Mouse (Mus musculus) thymus, postnatal 0 days (tissue): ENCODE results near the gene Znhit6. TPM values are rescaled to one million over a fixed set of nuclear protein-coding genes. Genes with fewer than 3 reads are reported as not detected.

Experiments used
- DNase-seq: peaks from one replicate; pipeline ENCODE4 v3.0.0-alpha.2; 2015; ENCODE audit warnings: low spot score
- polyA plus RNA-seq: library from polyadenylated mRNA; unstranded; fragments of >200 nt; fragmentation: Nextera tagmentation; extraction: Ambion mirVana; gene quantifications from 2 replicates; pipeline ENCODE4 v1.2.1, GENCODE M21; 2015

The Znhit6 gene
- polyA plus RNA-seq, 1 experiment from 2014 or later, result 28.9 TPM

DNA sequence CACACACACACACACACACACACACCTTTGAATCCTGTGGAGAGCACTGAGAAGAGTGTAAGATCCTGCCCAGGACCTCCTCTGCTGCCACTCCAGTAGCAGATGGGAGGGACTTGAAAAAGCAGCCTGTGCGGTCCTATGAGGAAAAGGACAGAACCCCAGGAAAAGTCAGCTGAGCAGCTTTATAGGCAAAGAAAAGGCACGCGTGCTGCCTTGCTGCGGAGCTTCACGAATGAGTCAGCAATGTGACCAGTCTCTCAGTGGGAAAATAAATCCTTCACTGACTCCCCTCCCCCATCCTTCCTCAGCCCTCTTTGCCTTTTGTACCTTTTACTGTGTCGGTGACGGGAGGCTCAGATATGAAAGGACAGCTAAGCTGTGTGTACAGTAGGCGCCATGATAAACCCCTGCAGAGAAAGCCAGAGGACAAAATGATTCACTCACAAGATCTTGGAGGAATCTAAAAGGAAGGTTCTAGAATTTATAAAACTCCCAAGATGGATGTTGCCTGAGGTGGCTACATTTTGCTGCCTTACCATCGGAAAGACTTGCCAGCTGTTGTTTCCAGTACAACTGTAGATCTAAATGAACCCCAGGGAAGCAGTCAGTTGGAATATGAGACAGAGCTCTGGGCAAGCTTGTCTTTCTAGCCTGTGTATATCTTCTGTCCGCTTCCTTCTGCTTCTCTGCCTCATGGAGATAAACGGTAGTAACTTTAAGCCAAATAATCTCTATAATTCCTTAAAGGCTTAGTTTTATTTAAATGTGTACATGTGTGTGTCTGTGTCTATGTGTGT lies 26.6 kb downstream of the Znhit6 start:
- no peak for DNase-seq

GRCm38 (mm10) chr3:145605437-145606123 lies 29.6 kb downstream of the Znhit6 start:
- no peak for DNase-seq

DNA sequence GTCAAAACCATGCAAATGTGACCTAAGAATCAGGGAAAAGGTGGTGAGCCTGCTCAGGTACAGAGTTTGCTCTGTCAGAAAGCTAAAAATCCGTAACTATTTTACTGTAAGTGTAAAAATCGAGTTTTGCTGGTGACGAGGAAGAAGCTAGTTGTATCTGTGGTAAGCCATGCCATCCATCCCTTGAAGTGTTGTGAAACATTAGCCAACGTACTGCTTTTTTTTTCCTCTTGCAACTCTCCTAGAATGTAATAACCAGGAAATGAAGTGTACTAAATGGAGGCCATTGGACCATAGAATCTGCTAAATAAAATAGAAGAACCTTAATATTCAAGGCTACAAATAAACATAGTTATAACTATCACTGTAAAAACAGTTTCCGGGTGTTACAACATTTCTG lies 32.3 kb downstream of the Znhit6 start:
- no peak for DNase-seq

- DNase-seq, result peak; percentile 8
Measured at GRCm38 (mm10) chr3:145612662-145613061, 36.7 kb downstream of the Znhit6 start.

GRCm38 (mm10) chr3:145613234-145613633 lies 37.2 kb downstream of the Znhit6 start:
- no peak for DNase-seq

DNA sequence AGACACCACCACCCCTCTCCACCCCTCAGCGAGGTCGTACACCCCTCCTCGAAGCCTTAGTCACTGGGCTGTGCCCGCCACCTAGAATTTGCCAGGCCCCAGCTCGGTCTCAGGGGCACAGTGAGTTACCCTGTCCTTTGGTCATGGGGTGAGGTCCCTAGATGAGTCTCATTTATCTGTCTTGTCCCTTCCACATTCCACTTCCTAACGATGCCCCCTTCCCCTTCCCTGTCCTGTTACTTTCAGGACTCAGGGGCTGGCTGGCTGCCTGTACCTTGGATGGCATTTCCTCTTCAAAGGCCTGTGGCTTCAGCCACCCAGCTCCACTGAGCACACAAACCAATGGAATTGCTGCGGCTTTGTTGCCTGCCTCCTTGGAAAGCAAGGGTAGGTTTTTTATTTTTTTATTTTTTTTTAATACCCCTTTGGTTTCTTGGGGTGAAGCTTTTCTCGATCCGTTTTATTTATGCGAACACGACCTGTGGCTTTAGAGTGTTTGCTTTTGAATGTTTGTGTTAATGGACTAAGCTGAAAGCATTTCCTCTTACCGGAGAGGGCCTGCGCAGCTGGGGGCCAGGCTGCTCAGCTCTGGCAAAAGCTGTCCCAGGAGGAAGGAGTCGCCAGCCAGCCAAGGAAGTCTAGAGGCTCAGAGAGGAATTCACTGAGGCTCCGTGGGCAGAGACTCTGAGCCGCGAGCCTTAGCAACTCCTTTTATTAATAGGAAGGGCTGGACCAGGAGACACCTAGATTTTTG lies 38.5 kb downstream of the Znhit6 start:
- no peak for DNase-seq

GRCm38 (mm10) chr3:145618299-145618698 lies 42.3 kb downstream of the Znhit6 start:
- no peak for DNase-seq

DNA sequence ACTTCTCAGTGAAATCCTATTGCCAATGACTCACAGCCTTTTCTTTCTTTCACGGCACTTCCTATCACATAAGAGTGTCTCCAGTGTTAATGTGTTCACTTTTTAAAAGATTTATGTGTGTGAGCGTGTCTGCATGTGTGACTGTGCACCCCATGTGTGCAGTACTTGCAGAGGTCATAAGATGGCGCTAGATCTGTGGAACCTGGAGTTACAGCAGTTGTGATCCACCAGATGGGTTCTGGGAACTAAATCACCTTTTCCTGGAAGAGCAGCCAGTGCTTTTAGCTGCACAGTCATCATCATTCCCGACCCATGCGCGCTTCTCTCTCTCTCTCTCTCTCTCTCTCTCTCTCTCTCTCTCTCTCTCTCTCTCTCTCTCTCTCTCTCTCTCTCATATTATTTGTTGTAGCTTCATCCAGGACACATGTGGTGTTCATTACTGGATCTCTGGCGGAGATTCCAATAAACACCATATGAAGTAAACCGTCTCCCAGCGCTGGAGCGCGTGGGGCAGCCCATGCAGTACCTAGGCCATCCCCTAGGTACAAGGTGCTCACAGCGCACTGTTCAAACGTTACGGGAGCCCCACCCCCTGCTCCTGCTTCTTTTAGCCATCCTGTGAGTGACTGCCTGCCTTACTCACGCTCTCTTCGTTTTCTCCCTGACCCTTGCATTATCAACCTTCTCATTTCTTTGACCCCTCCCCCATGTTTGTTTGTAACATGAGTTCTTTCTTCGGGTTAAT lies 43.8 kb downstream of the Znhit6 start:
- no peak for DNase-seq

DNA sequence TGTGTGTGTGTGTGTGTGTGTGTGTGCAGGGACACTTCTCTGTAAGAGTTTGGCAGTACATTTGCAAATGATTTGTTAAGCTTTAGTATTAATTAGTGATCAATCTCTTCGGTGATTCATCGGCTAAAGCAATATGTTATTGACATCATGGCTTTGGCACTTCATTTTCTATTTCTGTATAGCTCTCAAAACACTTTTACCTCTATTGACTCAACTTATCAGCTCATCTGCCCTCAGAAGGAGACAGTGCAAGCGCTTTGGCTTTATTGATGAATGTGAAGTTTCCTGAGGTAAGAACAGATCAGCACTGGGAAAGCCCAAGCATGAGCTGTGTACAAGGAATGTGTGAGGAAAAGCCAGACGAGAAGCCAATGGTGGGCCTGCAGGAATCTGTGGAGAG lies 45.2 kb downstream of the Znhit6 start:
- no peak for DNase-seq

DNA sequence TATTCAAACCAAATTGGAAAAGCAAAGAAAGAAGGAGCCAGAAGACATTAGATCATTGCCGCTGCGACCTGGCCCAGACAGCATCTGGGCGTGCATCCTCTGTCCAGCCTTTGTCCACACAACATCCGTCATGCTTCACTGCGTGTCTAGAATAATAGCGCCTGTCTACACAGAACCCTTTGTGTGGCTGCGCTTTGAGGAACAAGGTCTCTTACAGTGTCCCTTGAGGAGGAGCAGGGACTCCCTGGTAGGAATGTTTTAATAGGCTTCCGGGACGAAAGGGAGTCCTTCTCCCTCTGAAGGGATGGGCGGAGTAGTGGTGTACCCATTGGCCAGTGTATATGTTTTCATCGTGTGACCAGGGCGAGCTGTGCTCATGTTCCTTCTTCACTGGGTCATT lies 47.0 kb downstream of the Znhit6 start:
- DNase-seq, result no peak

DNA sequence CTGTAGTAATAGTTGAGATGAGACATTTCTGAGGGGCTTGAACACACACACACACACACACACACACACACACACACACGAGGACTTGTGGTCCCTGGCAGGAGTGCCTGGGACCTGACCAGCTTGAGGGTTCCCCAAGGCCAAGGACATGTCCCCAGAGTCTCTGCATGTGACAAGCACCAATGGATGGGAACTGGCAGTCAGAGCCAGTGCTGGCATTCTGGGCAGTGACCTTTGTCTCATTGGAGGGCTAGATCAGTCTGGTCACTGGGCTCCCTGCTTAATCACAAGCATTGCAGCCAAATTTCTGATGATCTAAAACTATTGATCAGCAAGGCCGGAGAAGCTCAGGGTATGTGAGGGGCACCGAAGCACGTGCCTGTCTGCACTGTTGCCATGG lies 48.8 kb downstream of the Znhit6 start:
- no peak for DNase-seq

GRCm38 (mm10) chr3:145625546-145625945 lies 49.5 kb downstream of the Znhit6 start:
- no peak for DNase-seq

- DNase-seq, result no peak
Measured at GRCm38 (mm10) chr3:145626063-145626462, 50.1 kb downstream of the Znhit6 start.

- peak; percentile 10 for DNase-seq
Measured at GRCm38 (mm10) chr3:145627830-145628229, 51.8 kb downstream of the Znhit6 start.

GRCm38 (mm10) chr3:145628643-145629042 lies 52.6 kb downstream of the Znhit6 start:
- no peak for DNase-seq

GRCm38 (mm10) chr3:145632888-145633287 lies 56.9 kb downstream of the Znhit6 start:
- no peak for DNase-seq

- no peak for DNase-seq
Measured at GRCm38 (mm10) chr3:145634002-145634710, 58.2 kb downstream of the Znhit6 start.

GRCm38 (mm10) chr3:145640170-145640569 lies 64.2 kb downstream of the Znhit6 start:
- DNase-seq, result no peak

DNA sequence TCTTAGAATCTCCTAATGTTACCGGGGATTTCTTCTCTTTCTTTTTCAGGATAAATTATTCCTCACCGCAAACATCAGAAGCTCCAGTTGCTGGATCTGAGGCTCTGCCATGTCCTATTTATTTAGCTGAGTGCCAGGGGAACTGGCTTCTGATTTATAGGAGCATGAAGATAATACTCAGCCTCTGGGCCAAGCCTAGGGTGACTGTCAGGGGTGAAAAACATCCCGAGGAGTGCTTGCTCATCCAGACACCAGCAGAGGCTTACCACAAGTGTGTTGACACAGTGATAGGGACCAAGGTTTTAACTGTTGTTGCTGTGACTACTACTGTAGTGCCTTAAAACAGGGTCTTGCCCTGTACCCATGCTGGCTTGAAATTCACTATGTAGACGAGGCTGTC lies 64.6 kb downstream of the Znhit6 start:
- DNase-seq, result no peak

DNA sequence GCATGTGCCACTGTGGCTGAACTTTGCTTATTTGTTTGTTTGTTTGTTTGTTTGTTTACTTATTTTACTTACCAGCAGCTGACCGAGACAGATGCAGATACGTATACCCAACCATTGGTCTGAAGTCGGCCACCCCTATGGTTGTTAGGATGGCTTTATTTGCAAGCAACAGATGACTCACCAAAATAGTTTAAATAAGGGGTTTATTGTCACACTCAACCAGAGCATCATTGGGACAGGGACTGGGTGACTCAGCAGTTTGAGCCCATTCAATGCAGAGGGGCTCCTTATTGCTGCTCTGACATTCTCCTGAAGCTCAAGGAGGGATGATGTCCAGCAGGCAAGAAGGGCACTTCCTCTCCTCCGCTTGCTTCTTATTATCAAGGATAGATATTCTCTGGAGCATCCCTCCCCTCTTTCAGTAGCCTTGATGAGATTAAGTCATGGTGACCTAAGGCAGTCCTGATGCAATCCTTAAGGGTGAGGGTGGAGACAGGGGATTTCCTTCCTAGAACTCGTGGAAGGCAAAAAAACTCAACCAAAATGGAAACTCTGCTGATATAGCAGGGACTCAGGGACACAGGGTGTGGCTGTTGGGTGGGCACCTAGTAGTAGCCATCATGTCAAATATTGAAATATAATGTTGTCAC lies 65.2 kb downstream of the Znhit6 start:
- no peak for DNase-seq
